Mouse (Mus musculus) liver, postnatal 0 days (tissue): ENCODE measurements around the gene Zfp933. TPM values are rescaled to one million over a fixed set of nuclear protein-coding genes. Genes with fewer than 3 reads are reported as not detected.
"Not testable (repeated sequence)": the region's sequence is repeated elsewhere in the genome, so short reads cannot be mapped to it uniquely, and the experiment has no call there.

ENCODE experiments used
- ATAC-seq: fragments of 200-750 bp; cut with Nextera tagmentation; 2 replicates; pipeline ENCODE4 v1.8.0; 2017; ENCODE audit warnings: mild to moderate bottlenecking, moderate library complexity
- DNase-seq: peaks from one replicate; pipeline ENCODE4 v3.0.0-alpha.2; 2016
- H3K27ac ChIP-seq: fragments of 300-500 bp; sonication (generic); 2 replicates; pipeline ENCODE4 v1.5.1; 2014; ENCODE audit warnings: antibody characterized with exemption, moderate library complexity, mild to moderate bottlenecking, low read depth
- H3K27me3 ChIP-seq: fragments of 300-500 bp; sonication (generic); 2 replicates; pipeline ENCODE4 v1.6.1; 2014; ENCODE audit warnings: low read length, control low read depth, mixed read lengths; ENCODE audit not compliant: insufficient read depth
- H3K36me3 ChIP-seq: fragments of 300-500 bp; sonication (generic); replicated peaks from 2 replicates; pipeline ENCODE4 v1.6.1; 2014; ENCODE audit warnings: mild to moderate bottlenecking, control low read depth, low read length, moderate library complexity, mixed read lengths; ENCODE audit not compliant: insufficient read depth
- H3K4me1 ChIP-seq: fragments of 300-500 bp; sonication (generic); 2 replicates; pipeline ENCODE4 v1.6.1; 2014; ENCODE audit warnings: antibody characterized with exemption, mild to moderate bottlenecking, control low read depth; ENCODE audit not compliant: insufficient read depth
- H3K4me2 ChIP-seq: fragments of 300-500 bp; sonication (generic); 2 replicates; pipeline ENCODE4 v1.6.1; 2014; ENCODE audit warnings: low read depth, mild to moderate bottlenecking, low read length, moderate library complexity, mixed read lengths
- H3K4me3 ChIP-seq: fragments of 300-500 bp; sonication (generic); 2 replicates; pipeline ENCODE4 v1.5.1; 2014; ENCODE audit warnings: low read depth, low read length
- H3K9ac ChIP-seq: fragments of 300-500 bp; sonication (generic); replicated peaks from 2 replicates; pipeline ENCODE4 v1.6.1; 2014; ENCODE audit warnings: mild to moderate bottlenecking, moderate library complexity
- H3K9me3 ChIP-seq: fragments of 300-500 bp; sonication (generic); 2 replicates; pipeline ENCODE4 v1.6.1; 2016; ENCODE audit warnings: mild to moderate bottlenecking, control low read depth, low read length, mixed read lengths
- WGBS: fragments of 180-500 bp; shearing (Covaris S2); extraction: QIAGEN DNeasy Blood & Tissue Kit; methylation state at CpG from one replicate; pipeline ENCODE4 v1.1.7; 2014; ENCODE audit not compliant: insufficient replicate concordance; 5-methylcytosine and 5-hydroxymethylcytosine counted together
- polyA plus RNA-seq: library from polyadenylated mRNA; unstranded; fragments of >200 nt; fragmentation: Nextera tagmentation; extraction: Ambion mirVana; gene quantifications from 2 replicates; pipeline ENCODE4 v1.2.1, GENCODE M21; 2015

Gene Zfp933
- polyA plus RNA-seq, 1 experiment from 2014 or later = 1.7 TPM

GRCm38 (mm10) chr4:147794026-147794665 is 54.0 kb downstream of the Zfp933 start:
- H3K36me3 ChIP-seq, ATAC-seq, H3K4me1 ChIP-seq, DNase-seq, H3K4me2 ChIP-seq, H3K9me3 ChIP-seq, H3K27ac ChIP-seq, H3K9ac ChIP-seq, H3K27me3 ChIP-seq, H3K4me3 ChIP-seq: not testable (repeated sequence)
- WGBS = 79% methylated on average over 1 of the region's 3 CpGs

- not testable (repeated sequence) for H3K9me3 ChIP-seq, H3K9ac ChIP-seq, DNase-seq, H3K4me2 ChIP-seq, H3K27ac ChIP-seq, H3K4me1 ChIP-seq, H3K36me3 ChIP-seq, ATAC-seq, H3K27me3 ChIP-seq, H3K4me3 ChIP-seq
- WGBS = 60% methylated on average over 2 of the region's 2 CpGs
These were observed 54.7 kb downstream of the Zfp933 start for GRCm38 (mm10) chr4:147793390-147793916.

GRCm38 (mm10) chr4:147791729-147792128 is 56.4 kb downstream of the Zfp933 start:
- H3K4me2 ChIP-seq, H3K27me3 ChIP-seq, H3K4me3 ChIP-seq, ATAC-seq, H3K4me1 ChIP-seq, H3K9ac ChIP-seq, H3K36me3 ChIP-seq, DNase-seq, H3K27ac ChIP-seq, H3K9me3 ChIP-seq: not testable (repeated sequence)

Other genes starting within 250 kb of the Zfp933 start
- 0.69 and 0.78 TPM in 2 replicates for gene Zfp979, start 205.9 kb downstream of the Zfp933 start, polyA plus RNA-seq
- gene Zfp534, start 145.8 kb downstream of the Zfp933 start, polyA plus RNA-seq = not detected in 2 replicates
- gene Zfp984, start 38.6 kb downstream of the Zfp933 start, polyA plus RNA-seq = 2.5 and 2.8 TPM in 2 replicates
- 17.5 and 19.0 TPM in 2 replicates for gene Miip, start 20.4 kb upstream of the Zfp933 start, polyA plus RNA-seq
- 0.90 TPM in 2 replicates for gene Fv1, start 20.6 kb upstream of the Zfp933 start, polyA plus RNA-seq
- gene Mfn2, start 56.3 kb upstream of the Zfp933 start, polyA plus RNA-seq = 12.3 and 14.1 TPM in 2 replicates
- gene Plod1, start 88.4 kb upstream of the Zfp933 start, polyA plus RNA-seq = 24.8 and 25.4 TPM in 2 replicates
- gene 2510039O18Rik, start 92.5 kb upstream of the Zfp933 start, polyA plus RNA-seq = 6.5 and 8.5 TPM in 2 replicates
- not detected in 2 replicates for gene Nppb, start 137.4 kb upstream of the Zfp933 start, polyA plus RNA-seq
- gene Nppa, start 152.4 kb upstream of the Zfp933 start, polyA plus RNA-seq = 0.13 TPM in 1 of 2 replicates, not detected in the other
- 0.52 and 0.79 TPM in 2 replicates for gene Clcn6, start 190.5 kb upstream of the Zfp933 start, polyA plus RNA-seq
- 3.7 and 4.5 TPM in 2 replicates for gene Mthfr, start 190.7 kb upstream of the Zfp933 start, polyA plus RNA-seq
- 10.4 and 10.8 TPM in 2 replicates for gene Agtrap, start 239.7 kb upstream of the Zfp933 start, polyA plus RNA-seq